Mouse (Mus musculus) neural tube, embryonic 11.5 days (tissue): ENCODE measurements around the gene Zfpl1. TPM values are rescaled to one million over a fixed set of nuclear protein-coding genes. Genes with fewer than 3 reads are reported as not detected.
A peak's percentile ranks its signal among the peaks of the same experiment; 100 is the strongest.

Experiments used
- ATAC-seq: fragments of 200-750 bp; cut with Nextera tagmentation; 2 replicates; pipeline ENCODE4 v1.8.0; 2017; ENCODE audit warnings: moderate number of reproducible peaks, mild to moderate bottlenecking, moderate TSS enrichment, moderate library complexity; ENCODE audit not compliant: insufficient read depth, low FRiP score, low TSS enrichment
- DNase-seq: peaks from one replicate; pipeline ENCODE4 v3.0.0-alpha.2; 2015; ENCODE audit warnings: low spot score
- H3K27ac ChIP-seq: fragments of 300-500 bp; sonication (generic); 2 replicates; pipeline ENCODE4 v1.5.1; 2014; ENCODE audit warnings: low read depth, mild to moderate bottlenecking, low read length
- H3K27me3 ChIP-seq: fragments of 300-500 bp; sonication (generic); 2 replicates; pipeline ENCODE4 v1.6.1; 2014; ENCODE audit warnings: mild to moderate bottlenecking, low read length, mixed read lengths; ENCODE audit not compliant: control insufficient read depth, insufficient read depth
- H3K36me3 ChIP-seq: fragments of 300-500 bp; sonication (generic); 2 replicates; pipeline ENCODE4 v1.6.1; 2014; ENCODE audit warnings: mild to moderate bottlenecking, low read length, moderate library complexity, mixed read lengths; ENCODE audit not compliant: control insufficient read depth, insufficient read depth
- H3K4me1 ChIP-seq: fragments of 300-500 bp; sonication (generic); 2 replicates; pipeline ENCODE4 v1.6.1; 2014; ENCODE audit warnings: low read length, mixed read lengths; ENCODE audit not compliant: control insufficient read depth, insufficient read depth
- H3K4me2 ChIP-seq: fragments of 300-500 bp; sonication (generic); 2 replicates; pipeline ENCODE4 v1.6.1; 2014; ENCODE audit warnings: low read depth, mild to moderate bottlenecking, moderate library complexity
- H3K4me3 ChIP-seq: fragments of 300-500 bp; sonication (generic); 2 replicates; pipeline ENCODE4 v1.5.1; 2014; ENCODE audit warnings: low read depth, low read length
- H3K9ac ChIP-seq: fragments of 300-500 bp; sonication (generic); 2 replicates; pipeline ENCODE4 v1.6.1; 2014; ENCODE audit warnings: mild to moderate bottlenecking, low read length
- H3K9me3 ChIP-seq: fragments of 300-500 bp; sonication (generic); 2 replicates; pipeline ENCODE4 v1.6.1; 2016; ENCODE audit warnings: low read length; ENCODE audit not compliant: control insufficient read depth
- WGBS: fragments of 180-500 bp; shearing (Covaris S2); extraction: QIAGEN DNeasy Blood & Tissue Kit; methylation state at CpG from one replicate; pipeline ENCODE4 v1.1.7; 2014; 5-methylcytosine and 5-hydroxymethylcytosine counted together
- polyA plus RNA-seq: library from polyadenylated mRNA; unstranded; fragments of >200 nt; fragmentation: Nextera tagmentation; extraction: Ambion mirVana; gene quantifications from 2 replicates; pipeline ENCODE4 v1.2.1, GENCODE M21; 2014

Zfpl1 gene
- polyA plus RNA-seq, 1 experiment from 2014 or later = 74.3 TPM

DNA sequence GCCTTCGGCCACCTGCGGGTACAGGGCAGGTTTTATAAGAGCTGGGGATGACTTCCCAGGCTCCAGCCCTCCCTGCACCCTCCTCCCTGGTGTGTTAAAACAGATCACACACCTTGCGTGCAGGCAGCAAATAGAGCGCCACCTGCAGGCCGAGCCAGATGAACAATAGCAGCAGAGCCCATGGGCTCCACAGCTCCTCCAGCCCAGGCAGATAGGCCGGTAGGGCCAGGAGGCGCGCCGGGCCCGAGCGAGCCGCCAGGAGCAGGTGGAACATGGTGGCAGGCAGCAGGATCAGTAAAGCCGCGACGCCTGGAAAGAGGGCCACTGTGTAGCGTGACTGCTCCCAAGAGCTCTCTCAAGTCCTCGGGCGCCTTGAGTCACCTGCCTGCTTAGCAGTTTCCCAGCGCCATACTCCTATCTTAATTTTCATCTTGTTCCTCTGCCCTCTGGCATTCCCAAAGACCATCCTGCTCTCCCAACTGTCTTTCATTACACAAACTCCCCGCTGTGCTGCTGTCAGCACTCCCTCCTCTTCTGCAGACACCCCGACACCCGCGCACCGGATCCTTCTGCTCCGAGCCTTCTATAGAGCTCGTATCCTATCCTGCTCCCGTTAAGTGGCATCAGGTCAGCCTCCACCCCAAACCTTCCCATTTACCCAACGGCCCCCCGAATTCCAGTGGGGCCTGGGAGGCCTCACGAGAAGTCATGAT is 17.6 kb downstream of the Zfpl1 start:
- Histone ChIP-seq H3K4me1 (peaks cover 19% of the 10 kb centered on the region), H3K27ac (peak overlapping the region; percentile 83), H3K36me3 (no peaks in the 10 kb centered on the region; the same call in 1 of the 2 replicates), H3K4me3 (peak overlapping the region; percentile 52), H3K9ac (peak overlapping the region; percentile 49), H3K27me3 (no peaks in the 10 kb centered on the region), H3K9me3 (no peaks in the 10 kb centered on the region), H3K4me2 (peak overlapping the region; percentile 70)
- under 1% methylated on average over 30 of the region's 30 CpGs for WGBS
- ATAC-seq = peak; percentile 56
- peak; percentile 88 for DNase-seq

DNA sequence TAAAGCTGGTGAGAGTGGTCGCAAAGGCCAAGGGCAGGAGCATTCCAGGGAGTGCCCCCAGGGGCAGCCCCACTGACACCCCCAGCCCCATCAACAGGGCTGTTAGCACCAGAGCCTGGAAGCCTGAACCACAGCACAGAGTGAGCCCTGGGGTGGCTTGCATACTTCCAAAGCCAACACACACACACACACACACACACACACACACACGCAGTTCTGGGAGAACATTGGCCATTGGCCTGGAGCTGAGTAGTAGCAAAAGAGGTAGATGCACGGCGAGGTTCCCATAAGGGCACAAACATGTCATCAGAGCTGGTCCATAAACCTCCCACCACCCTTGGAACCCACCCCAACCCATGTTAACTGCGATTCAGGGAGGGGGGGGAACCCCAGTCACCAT is 18.2 kb downstream of the Zfpl1 start:
- Histone ChIP-seq H3K9me3 (no peaks in the 10 kb centered on the region), H3K27ac (0 out of 2 replicates have a peak overlapping the region, but pooled peaks have one; percentile 83), H3K9ac (peak overlapping the region; percentile 49), H3K27me3 (no peaks in the 10 kb centered on the region), H3K4me2 (peak overlapping the region; percentile 70), H3K4me1 (peaks cover 25% of the 10 kb centered on the region), H3K36me3 (no peaks in the 10 kb centered on the region; the same call in 1 of the 2 replicates), H3K4me3 (peak overlapping the region; percentile 52)
- 34% methylated on average over 5 of the region's 5 CpGs for WGBS
- ATAC-seq (peak; percentile 14; the same call in 1 of the 2 replicates), DNase-seq (peak; percentile 18)

DNA sequence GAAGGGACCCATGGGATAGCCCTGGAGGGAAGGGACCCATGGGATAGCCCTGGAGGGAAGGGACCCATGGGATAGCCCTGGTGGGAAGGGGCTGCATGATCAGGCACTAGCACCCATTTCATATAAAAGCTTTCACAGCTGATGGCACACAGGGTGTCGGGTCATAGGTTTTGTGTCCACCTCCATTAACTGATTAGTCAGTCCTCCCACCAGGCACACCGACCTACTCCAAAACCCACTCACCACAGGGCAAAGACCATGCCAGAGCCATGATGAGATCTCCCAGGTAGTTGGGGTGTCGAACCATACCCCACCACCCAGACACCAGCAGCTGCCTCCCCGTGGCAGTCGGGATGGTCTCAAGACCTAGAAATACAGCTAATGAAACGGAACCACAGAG is 21.7 kb downstream of the Zfpl1 start:
- no peak overlapping the region for H3K9ac ChIP-seq
- DNase-seq (no peak), ATAC-seq (no peak)

DNA sequence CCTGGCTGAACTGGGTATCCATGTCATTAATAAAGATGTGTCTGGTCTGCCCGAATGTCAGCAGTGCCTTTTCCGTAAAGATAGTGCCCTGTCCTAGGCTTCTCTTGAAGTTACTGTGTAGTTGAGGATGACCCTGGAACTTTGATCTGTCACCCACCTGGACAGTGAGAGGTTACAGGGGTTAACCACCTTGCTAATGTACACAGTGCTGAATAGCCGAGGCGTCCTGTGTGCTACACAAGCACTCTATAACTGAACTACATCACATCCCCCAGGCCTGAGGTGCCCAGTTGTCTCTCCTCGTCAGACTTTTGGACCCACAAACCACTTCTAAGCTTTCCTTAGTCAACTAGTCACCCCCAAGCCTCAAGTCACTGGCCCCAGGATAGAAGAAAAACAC is 22.3 kb downstream of the Zfpl1 start:
- no peak for DNase-seq
- no peaks in the 10 kb centered on the region for H3K27me3 ChIP-seq
- peak overlapping the region; percentile 96 for H3K9ac ChIP-seq
- H3K4me1 ChIP-seq = peaks cover 27% of the 10 kb centered on the region
- H3K4me3 ChIP-seq = peak overlapping the region; percentile 92
- H3K36me3 ChIP-seq = peaks cover 2% of the 10 kb centered on the region; the same call in 1 of the 2 replicates
- ATAC-seq = no peak
- H3K9me3 ChIP-seq = no peaks in the 10 kb centered on the region
- 75% methylated on average over 5 of the region's 5 CpGs for WGBS
- no peak overlapping the region for H3K27ac ChIP-seq
- H3K4me2 ChIP-seq = peak overlapping the region; percentile 100

More for the DNA sequence above, 21.7 kb downstream of the Zfpl1 start:
- no peak overlapping the region for H3K4me2 ChIP-seq
- WGBS = 92% methylated on average over 6 of the region's 6 CpGs
- H3K9me3 ChIP-seq = no peaks in the 10 kb centered on the region
- no peaks in the 10 kb centered on the region for H3K27me3 ChIP-seq
- H3K27ac ChIP-seq = no peak overlapping the region
- 0 out of 2 replicates have a peak overlapping the region, but pooled peaks have one; percentile 8 for H3K4me3 ChIP-seq
- H3K4me1 ChIP-seq = peaks cover 29% of the 10 kb centered on the region
- peaks cover 2% of the 10 kb centered on the region; the same call in 1 of the 2 replicates for H3K36me3 ChIP-seq

DNA sequence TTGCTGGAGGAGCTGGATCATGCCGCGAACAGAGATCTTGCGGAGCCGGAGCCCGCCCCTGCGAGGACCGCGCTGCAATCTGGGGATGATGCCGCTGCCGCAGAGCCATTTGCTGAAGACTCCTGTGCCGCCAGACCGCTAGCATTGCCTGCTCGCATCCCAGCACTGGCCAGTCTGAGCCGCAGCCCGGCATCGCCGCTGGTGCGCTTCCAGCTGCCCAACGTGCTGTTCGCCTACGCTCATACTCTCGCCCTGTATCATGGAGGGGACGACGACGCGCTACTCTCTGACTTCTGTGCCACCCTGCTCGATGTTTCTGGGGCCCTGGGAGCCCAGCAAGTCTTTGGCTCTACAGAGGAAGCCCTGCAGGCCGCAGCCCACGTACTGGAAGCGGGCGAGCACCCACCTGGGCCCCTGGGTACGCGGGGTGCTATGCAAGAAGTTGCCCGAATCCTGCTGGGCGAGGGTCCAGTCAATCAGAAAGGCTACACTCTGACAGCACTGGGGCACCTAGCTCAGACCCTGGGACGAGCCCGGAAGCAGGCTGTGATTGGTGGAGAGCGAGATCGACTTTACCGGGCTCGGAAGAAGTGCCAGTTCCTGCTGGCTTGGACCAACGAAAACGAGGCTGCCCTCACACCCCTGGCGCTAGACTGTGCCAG is 23.0 kb downstream of the Zfpl1 start:
- WGBS = 3% methylated on average over 43 of the region's 44 CpGs
- ATAC-seq (no peak), DNase-seq (peak; percentile 25)

DNA sequence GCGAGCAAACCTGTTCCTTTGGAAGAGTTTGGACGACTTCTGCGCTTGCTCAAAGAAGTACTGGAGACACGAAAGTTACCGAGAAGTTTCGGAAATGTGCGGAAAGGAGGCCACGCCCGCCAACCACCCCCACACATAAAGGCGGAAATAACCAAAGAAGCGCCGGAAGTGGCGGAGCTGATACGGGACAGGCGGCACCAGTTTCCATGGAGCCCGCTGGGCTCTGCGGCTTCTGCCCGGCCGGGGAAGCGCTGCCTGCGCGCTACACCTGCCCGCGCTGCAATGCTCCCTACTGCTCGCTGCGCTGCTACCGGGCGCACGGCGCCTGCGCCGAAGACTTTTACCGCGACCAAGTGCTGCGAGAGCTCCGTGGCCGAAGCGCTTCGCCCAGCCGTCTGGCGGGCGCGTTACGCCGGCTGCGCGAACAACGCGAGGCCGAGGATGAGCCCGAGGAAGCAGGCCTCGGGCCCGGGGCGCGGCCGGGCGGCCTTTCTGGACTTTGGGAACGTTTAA is 23.7 kb downstream of the Zfpl1 start, which contains the start of gene Znhit2:
Gene Znhit2 (plus strand): TSS at position 172 of the 513 bp plus-strand sequence.
- under 1% methylated on average over 58 of the region's 58 CpGs for WGBS

More for the DNA sequence above, 23.0 kb downstream of the Zfpl1 start:
- Histone ChIP-seq H3K27ac (peak overlapping the region; percentile 93), H3K27me3 (no peaks in the 10 kb centered on the region), H3K4me1 (peaks cover 27% of the 10 kb centered on the region), H3K4me3 (peak overlapping the region; percentile 92), H3K9ac (peak overlapping the region; percentile 96), H3K4me2 (peak overlapping the region; percentile 100), H3K36me3 (peaks cover 2% of the 10 kb centered on the region; the same call in 1 of the 2 replicates), H3K9me3 (no peaks in the 10 kb centered on the region)

DNA sequence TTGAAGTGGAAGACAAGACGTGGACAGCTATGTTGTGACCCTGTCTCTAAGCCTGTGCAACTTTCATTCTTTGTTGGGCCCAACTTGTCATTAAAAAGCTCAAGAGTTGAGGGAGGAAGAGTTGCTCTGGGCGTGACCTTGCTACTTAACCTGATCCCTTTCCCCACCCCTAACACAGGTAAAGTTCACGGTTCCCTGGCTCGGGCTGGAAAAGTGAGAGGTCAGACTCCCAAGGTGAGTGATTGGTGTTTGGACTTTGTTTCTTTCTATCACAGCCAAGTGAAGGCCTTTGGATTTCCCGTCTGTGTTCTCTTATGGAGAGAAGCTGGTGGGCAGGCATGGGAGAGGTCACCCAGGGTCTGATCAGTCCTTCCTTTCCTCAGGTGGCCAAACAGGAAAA is 25.8 kb downstream of the Zfpl1 start:
- Histone ChIP-seq H3K27ac (no peak overlapping the region), H3K9ac (no peak overlapping the region), H3K27me3 (no peaks in the 10 kb centered on the region), H3K4me2 (peak overlapping the region; percentile 76), H3K9me3 (no peaks in the 10 kb centered on the region), H3K4me1 (peaks cover 21% of the 10 kb centered on the region), H3K36me3 (peaks cover 9% of the 10 kb centered on the region; the same call in 1 of the 2 replicates), H3K4me3 (peak overlapping the region; percentile 77)
- no peak for DNase-seq
- WGBS = 91% methylated on average over 5 of the region's 5 CpGs
- no peak for ATAC-seq

More for the DNA sequence above, 23.7 kb downstream of the Zfpl1 start, which contains the start of gene Znhit2:
- H3K4me3 ChIP-seq = peak within 1 kb of the TSS; percentile 92
- ATAC-seq (peak; percentile 45; the same call in 1 of the 2 replicates), DNase-seq (peak; percentile 91)
- H3K36me3 ChIP-seq = peaks cover 2% of the 10 kb centered on the region; the same call in 1 of the 2 replicates
- H3K27me3 ChIP-seq = no peaks in the 10 kb centered on the region
- H3K4me2 ChIP-seq = peak within 1 kb of the TSS; percentile 100
- H3K9me3 ChIP-seq = no peaks in the 10 kb centered on the region
- peaks cover 22% of the 10 kb centered on the region for H3K4me1 ChIP-seq
- peak within 1 kb of the TSS; percentile 93 for H3K27ac ChIP-seq
- peak within 1 kb of the TSS; percentile 96 for H3K9ac ChIP-seq

DNA sequence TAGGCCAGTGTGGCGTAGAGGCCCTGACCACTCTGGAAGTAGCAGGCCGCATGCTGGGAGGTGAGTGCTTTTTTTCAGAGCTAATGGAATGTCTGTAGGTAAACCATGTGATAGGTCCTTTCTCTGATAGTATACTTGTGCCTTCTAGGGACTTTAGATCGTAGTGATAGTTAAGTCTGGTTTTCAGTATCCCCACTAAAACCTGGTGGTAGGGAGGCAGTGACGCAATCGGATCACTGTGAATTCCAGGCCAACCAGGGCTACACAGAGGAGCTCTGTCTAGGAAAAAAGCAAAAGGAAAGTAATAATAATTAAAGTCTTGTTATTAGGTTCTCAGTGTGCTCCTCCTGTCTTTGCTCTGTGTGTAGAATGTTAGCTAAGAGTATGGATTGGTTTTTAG is 26.2 kb downstream of the Zfpl1 start:
- DNase-seq = no peak
- H3K4me3 ChIP-seq = peak overlapping the region; percentile 77
- H3K9ac ChIP-seq = peak overlapping the region; percentile 69
- H3K9me3 ChIP-seq = no peaks in the 10 kb centered on the region
- ATAC-seq = no peak
- H3K4me2 ChIP-seq = peak overlapping the region; percentile 76
- peaks cover 21% of the 10 kb centered on the region for H3K4me1 ChIP-seq
- WGBS = 28% methylated on average over 5 of the region's 5 CpGs
- peaks cover 9% of the 10 kb centered on the region; the same call in 1 of the 2 replicates for H3K36me3 ChIP-seq
- H3K27me3 ChIP-seq = no peaks in the 10 kb centered on the region
- no peak overlapping the region for H3K27ac ChIP-seq
